Mouse (Mus musculus): ENCODE data around the gene Reln. TPM values are rescaled to one million over a fixed set of nuclear protein-coding genes. Genes with fewer than 3 reads are reported as not detected.

The Reln gene
- polyA plus RNA-seq, 1 experiment from 2014 or later, result 2.6 TPM

GRCm38 (mm10) chr5:22253318-22253717, 91.2 kb downstream of the Reln start:
- 0 out of 2 replicates have a peak, but pooled peaks cover 3% of the 10 kb centered on the region for H3K4me1 ChIP-seq
- no peak overlapping the region for H3K27ac ChIP-seq
- no peak for DNase-seq (ENCODE audit: extremely low spot score, low spot score)
- no peaks in the 10 kb centered on the region for H3K9me3 ChIP-seq
- H3K4me3 ChIP-seq, result no peak overlapping the region
- no peaks in the 10 kb centered on the region for H3K36me3 ChIP-seq (replicated peaks)
- WGBS, result 94% methylated on average over 6 of the region's 6 CpGs
- H3K27me3 ChIP-seq (ENCODE audit: poor library complexity, severe bottlenecking), result no peaks in the 10 kb centered on the region

DNA sequence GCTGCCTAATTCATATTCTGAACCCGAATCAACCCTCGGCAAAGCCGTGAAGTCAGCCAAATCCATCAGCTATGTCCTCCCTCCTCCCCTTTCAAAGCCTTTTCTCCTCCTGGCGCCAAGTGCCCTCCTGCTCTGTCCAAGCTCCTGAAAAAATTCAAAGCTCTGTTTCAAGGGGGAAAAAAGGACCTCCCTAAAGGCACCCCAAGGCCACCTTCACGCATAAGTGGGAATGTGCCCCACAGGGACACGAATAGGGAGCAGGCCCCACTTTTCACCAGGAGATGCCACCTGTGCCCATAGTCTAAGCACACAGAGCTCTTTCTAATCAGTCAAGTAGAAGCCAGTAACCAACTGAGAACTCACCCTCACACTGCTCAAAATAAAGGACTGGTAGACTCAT, 96.7 kb downstream of the Reln start:
- WGBS, result 89% methylated on average over 6 of the region's 6 CpGs
- DNase-seq (ENCODE audit: extremely low spot score, low spot score), result no peak
- no peak overlapping the region for H3K27ac ChIP-seq
- H3K36me3 ChIP-seq (replicated peaks), result no peaks in the 10 kb centered on the region
- no peaks in the 10 kb centered on the region for H3K27me3 ChIP-seq (ENCODE audit: poor library complexity, severe bottlenecking)
- 0 out of 2 replicates have a peak, but pooled peaks cover 3% of the 10 kb centered on the region for H3K4me1 ChIP-seq
- no peak overlapping the region for H3K4me3 ChIP-seq
- H3K9me3 ChIP-seq, result no peaks in the 10 kb centered on the region

DNA sequence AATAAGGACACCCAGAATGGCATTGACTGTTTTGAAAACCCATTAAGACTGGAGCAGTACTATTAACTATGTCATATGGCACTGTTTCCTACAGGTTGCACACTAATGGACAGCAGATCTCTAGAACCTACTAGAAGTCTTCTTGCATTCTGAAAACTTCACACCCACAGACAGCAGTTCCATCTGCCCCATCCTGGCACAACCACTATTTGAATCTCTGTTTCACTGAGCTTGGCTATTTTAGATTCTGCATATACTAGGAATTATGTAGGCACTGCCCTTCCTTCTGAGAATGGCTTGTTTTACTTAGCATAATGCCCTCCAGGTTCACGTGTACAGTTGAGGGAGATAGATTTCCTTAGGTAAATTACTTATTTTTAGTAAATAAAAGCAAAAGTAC, 99.4 kb downstream of the Reln start:
- WGBS, result 87% methylated on average over 1 of the region's 1 CpGs
- no peak overlapping the region for H3K27ac ChIP-seq
- no peak overlapping the region for H3K4me3 ChIP-seq
- no peaks in the 10 kb centered on the region for H3K36me3 ChIP-seq (replicated peaks)
- no peaks in the 10 kb centered on the region for H3K9me3 ChIP-seq
- H3K4me1 ChIP-seq, result no peaks in the 10 kb centered on the region
- DNase-seq (ENCODE audit: extremely low spot score, low spot score), result no peak
- no peaks in the 10 kb centered on the region for H3K27me3 ChIP-seq (ENCODE audit: poor library complexity, severe bottlenecking)

- no peak overlapping the region for H3K27ac ChIP-seq
- no peaks in the 10 kb centered on the region for H3K27me3 ChIP-seq (ENCODE audit: poor library complexity, severe bottlenecking)
- H3K36me3 ChIP-seq (replicated peaks), result no peaks in the 10 kb centered on the region
- H3K4me3 ChIP-seq, result no peak overlapping the region
- no peaks in the 10 kb centered on the region for H3K4me1 ChIP-seq
- no peak for DNase-seq (ENCODE audit: extremely low spot score, low spot score)
- H3K9me3 ChIP-seq, result no peaks in the 10 kb centered on the region
- 79% methylated on average over 2 of the region's 2 CpGs for WGBS
Measured at GRCm38 (mm10) chr5:22243538-22243937, 101.0 kb downstream of the Reln start.

- 88% methylated on average over 4 of the region's 4 CpGs for WGBS
Measured at GRCm38 (mm10) chr5:22241560-22241959, 102.9 kb downstream of the Reln start.

DNA sequence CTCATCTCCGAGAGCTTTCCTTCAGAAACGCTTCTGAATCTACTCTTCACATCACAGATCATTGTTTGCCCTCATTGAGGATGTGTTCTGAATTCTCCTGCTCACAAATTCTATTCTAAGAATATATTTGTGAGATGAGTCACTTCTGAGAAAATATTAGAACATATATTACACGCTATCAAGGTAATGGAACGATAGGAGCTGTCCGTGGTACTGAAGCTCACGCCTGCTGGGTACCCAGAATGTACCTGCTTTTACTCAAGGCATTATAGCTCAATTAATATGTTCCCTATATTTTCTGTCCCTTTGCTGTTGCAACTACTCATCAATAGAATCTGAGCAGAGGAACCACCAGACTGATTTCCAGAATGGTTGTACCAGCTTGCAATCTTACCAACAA, 107.7 kb downstream of the Reln start:
- Histone ChIP-seq H3K27me3 (ENCODE audit: poor library complexity, severe bottlenecking) (no peaks in the 10 kb centered on the region), H3K36me3 (replicated peaks) (no peaks in the 10 kb centered on the region), H3K4me1 (no peaks in the 10 kb centered on the region), H3K9me3 (no peaks in the 10 kb centered on the region), H3K27ac (no peak overlapping the region), H3K4me3 (no peak overlapping the region)
- 66% methylated on average over 6 of the region's 6 CpGs for WGBS
- no peak for DNase-seq (ENCODE audit: extremely low spot score, low spot score)

More at GRCm38 (mm10) chr5:22241560-22241959, 102.9 kb downstream of the Reln start:
- Histone ChIP-seq H3K36me3 (replicated peaks) (no peaks in the 10 kb centered on the region), H3K4me3 (no peak overlapping the region), H3K4me1 (no peaks in the 10 kb centered on the region), H3K9me3 (no peaks in the 10 kb centered on the region), H3K27ac (no peak overlapping the region), H3K27me3 (ENCODE audit: poor library complexity, severe bottlenecking) (no peaks in the 10 kb centered on the region)
- DNase-seq (ENCODE audit: extremely low spot score, low spot score), result no peak

GRCm38 (mm10) chr5:22224515-22224914, 120.0 kb downstream of the Reln start:
- H3K4me3 ChIP-seq, result no peak overlapping the region
- DNase-seq (ENCODE audit: extremely low spot score, low spot score), result no peak
- 74% methylated on average over 4 of the region's 4 CpGs for WGBS
- H3K27ac ChIP-seq, result no peak overlapping the region
- no peaks in the 10 kb centered on the region for H3K36me3 ChIP-seq (replicated peaks)
- no peaks in the 10 kb centered on the region for H3K4me1 ChIP-seq
- H3K27me3 ChIP-seq (ENCODE audit: poor library complexity, severe bottlenecking), result no peaks in the 10 kb centered on the region
- H3K9me3 ChIP-seq, result peaks cover 5% of the 10 kb centered on the region; the same call in 1 of the 2 replicates

DNA sequence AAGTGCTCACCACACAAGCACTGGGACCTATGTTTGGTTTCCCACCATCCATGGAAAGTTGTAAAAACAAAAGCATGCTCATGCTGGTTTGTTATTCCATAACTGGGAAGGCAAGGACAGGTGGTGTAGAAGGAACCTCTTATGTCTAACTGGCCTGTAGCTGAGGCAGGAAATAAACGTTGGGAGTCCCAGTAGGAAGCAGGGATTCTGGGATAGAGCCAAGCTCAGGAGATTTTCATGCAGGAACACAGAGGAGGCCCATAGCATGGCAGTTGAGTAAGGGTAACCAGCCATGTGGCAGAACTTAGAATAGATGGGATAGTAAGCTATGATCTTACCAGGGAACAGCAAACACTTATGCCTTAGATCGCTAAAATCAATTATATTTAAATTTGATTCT, 120.6 kb downstream of the Reln start:
- Histone ChIP-seq H3K27ac (no peak overlapping the region), H3K4me3 (no peak overlapping the region), H3K27me3 (ENCODE audit: poor library complexity, severe bottlenecking) (no peaks in the 10 kb centered on the region), H3K4me1 (no peaks in the 10 kb centered on the region), H3K9me3 (peaks cover 5% of the 10 kb centered on the region; the same call in 1 of the 2 replicates), H3K36me3 (replicated peaks) (no peaks in the 10 kb centered on the region)
- WGBS, result 91% methylated on average over 2 of the region's 2 CpGs
- DNase-seq (ENCODE audit: extremely low spot score, low spot score), result no peak

- Histone ChIP-seq H3K4me1 (no peaks in the 10 kb centered on the region), H3K4me3 (no peak overlapping the region), H3K27me3 (ENCODE audit: poor library complexity, severe bottlenecking) (no peaks in the 10 kb centered on the region), H3K27ac (no peak overlapping the region), H3K9me3 (no peaks in the 10 kb centered on the region), H3K36me3 (replicated peaks) (no peaks in the 10 kb centered on the region)
- 84% methylated on average over 8 of the region's 8 CpGs for WGBS
- no peak for DNase-seq (ENCODE audit: extremely low spot score, low spot score)
Measured at GRCm38 (mm10) chr5:22208311-22209021, 136.0 kb downstream of the Reln start.

- Histone ChIP-seq H3K4me1 (peaks cover 7% of the 10 kb centered on the region), H3K27ac (no peak overlapping the region), H3K9me3 (no peaks in the 10 kb centered on the region), H3K4me3 (no peak overlapping the region), H3K36me3 (replicated peaks) (no peaks in the 10 kb centered on the region), H3K27me3 (ENCODE audit: poor library complexity, severe bottlenecking) (no peaks in the 10 kb centered on the region)
- no peak for DNase-seq (ENCODE audit: extremely low spot score, low spot score)
- WGBS, result 92% methylated on average over 2 of the region's 2 CpGs
Measured at GRCm38 (mm10) chr5:22197926-22198325, 146.6 kb downstream of the Reln start.

DNA sequence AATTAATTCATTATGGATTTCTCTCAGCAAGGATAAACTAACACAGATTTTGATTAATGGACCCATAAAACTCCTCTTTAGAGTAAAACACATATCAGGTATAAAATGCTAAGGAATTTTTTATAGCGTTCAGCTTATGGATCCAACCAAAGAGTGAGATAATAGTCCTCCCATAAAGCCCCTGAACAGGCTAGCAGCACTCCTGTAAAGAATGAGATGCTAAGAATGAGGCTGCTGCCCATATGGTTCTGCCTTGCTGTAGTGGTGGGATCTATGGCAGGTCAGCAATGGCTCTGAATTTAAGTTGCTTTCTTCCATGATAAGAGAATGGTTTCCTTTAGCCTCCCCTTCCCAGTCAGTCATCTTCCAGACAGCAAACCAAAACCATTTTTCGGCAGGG, 147.6 kb downstream of the Reln start:
- 85% methylated on average over 2 of the region's 2 CpGs for WGBS
- Histone ChIP-seq H3K4me3 (no peak overlapping the region), H3K27me3 (ENCODE audit: poor library complexity, severe bottlenecking) (no peaks in the 10 kb centered on the region), H3K27ac (no peak overlapping the region), H3K9me3 (no peaks in the 10 kb centered on the region), H3K4me1 (peaks cover 7% of the 10 kb centered on the region), H3K36me3 (replicated peaks) (no peaks in the 10 kb centered on the region)
- DNase-seq (ENCODE audit: extremely low spot score, low spot score), result no peak

DNA sequence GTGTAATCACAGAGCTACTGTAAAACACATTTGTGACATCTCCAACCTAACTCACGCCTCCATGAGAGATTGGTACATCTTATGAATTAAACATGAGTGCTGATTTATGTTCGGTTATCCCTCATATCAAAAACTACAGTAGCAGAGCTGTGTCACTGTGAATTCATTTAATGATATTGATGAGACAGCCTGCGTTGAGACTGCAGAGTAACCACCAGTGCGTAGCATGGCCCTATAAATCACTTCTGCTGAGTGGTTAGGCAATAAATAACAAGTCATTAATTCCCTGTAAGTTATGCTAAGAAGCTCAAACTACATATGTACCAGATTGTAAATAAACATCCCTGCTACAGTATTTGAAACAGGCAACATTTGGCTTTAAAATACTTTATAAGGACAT, 148.0 kb downstream of the Reln start:
- WGBS, result 90% methylated on average over 4 of the region's 4 CpGs
- no peak for DNase-seq (ENCODE audit: extremely low spot score, low spot score)
- Histone ChIP-seq H3K4me1 (peaks cover 7% of the 10 kb centered on the region), H3K27me3 (ENCODE audit: poor library complexity, severe bottlenecking) (no peaks in the 10 kb centered on the region), H3K36me3 (replicated peaks) (no peaks in the 10 kb centered on the region), H3K9me3 (no peaks in the 10 kb centered on the region), H3K4me3 (no peak overlapping the region), H3K27ac (no peak overlapping the region)

GRCm38 (mm10) chr5:22195352-22195941, 149.1 kb downstream of the Reln start:
- Histone ChIP-seq H3K27me3 (ENCODE audit: poor library complexity, severe bottlenecking) (no peaks in the 10 kb centered on the region), H3K4me1 (peaks cover 11% of the 10 kb centered on the region), H3K27ac (no peak overlapping the region), H3K9me3 (no peaks in the 10 kb centered on the region), H3K36me3 (replicated peaks) (no peaks in the 10 kb centered on the region), H3K4me3 (no peak overlapping the region)
- no peak for DNase-seq (ENCODE audit: extremely low spot score, low spot score)
- 78% methylated on average over 8 of the region's 8 CpGs for WGBS
